Mouse (Mus musculus) G1E (cell line): ENCODE measurements around the gene Tspoap1.

Source experiments
- CTCF ChIP-seq: IDR thresholded peaks from 2 replicates; pipeline ENCODE4 v1.5.1; 2012; ENCODE audit warnings: low read depth, low read length, inconsistent platforms, mixed read lengths
- TAL1 ChIP-seq: conservative IDR thresholded peaks from 2 replicates; pipeline ENCODE4 v1.6.1; 2012; ENCODE audit warnings: low read depth, low read length, inconsistent platforms, mixed read lengths

- TF ChIP-seq CTCF: no peak
- TF ChIP-seq TAL1: no peak
These were observed 47.9 kb downstream of the Tspoap1 start for GRCm38 (mm10) chr11:87808236-87808635.
